ENCODE assay signal across 14 mouse cellular contexts in the genomic region with DNA sequence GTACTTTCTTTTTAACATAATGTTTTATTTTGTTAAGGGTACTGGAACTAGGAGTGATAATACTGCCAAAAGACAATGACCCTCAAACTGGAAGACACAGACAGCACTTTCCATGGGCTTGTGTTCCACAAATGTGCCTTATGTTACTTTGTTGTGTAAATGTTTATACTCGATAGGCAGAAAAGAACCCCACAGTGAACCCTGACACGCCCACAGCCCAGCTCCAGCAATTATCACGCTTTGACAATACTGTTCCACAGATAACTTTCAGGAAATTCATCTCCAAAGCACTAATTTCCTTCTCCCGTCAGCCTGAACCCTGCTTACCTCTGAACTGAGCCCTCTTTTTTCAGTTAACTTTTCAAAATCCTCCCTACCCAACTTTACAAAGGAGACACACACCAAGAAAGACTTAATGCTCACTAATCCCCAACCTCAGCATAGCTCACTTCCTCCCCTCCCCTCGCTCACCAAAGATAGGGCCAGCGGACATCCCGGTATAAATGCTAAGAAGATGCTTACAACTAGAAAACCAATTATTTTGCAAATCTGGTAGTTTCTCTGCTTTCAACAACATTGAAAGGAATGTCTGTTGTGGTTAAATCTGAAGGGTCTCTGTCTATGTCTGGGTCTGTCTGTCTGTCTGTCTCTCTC. TPM values are rescaled to one million over a fixed set of nuclear protein-coding genes. Genes with fewer than 3 reads are reported as not detected.
DNase-seq lines count a peak whose midpoint lies in the region; ATAC-seq lines count a peak whose summit lies in the region.
"Had no signal": no experiment of that assay in that cellular context is flagged by ENCODE, and none has a peak within 500 bp of the region (broad histone marks: within the 10 kb centered on the region; RNA-seq: fewer than 3 reads in every experiment).

No protein-coding gene starts in this region.

- 40% methylated on average over 7 of the region's 7 CpGs for WGBS in intestine, embryonic 16.5 days
- WGBS in intestine, embryonic 15.5 days, result 46% methylated on average over 7 of the region's 7 CpGs

- no peak overlapping the region for H3K9ac ChIP-seq in intestine, embryonic 16.5 days (ENCODE audit: low read depth, low read length)
- H3K9ac ChIP-seq in intestine, embryonic 15.5 days, result no peak overlapping the region
- H3K9ac ChIP-seq: lung, embryonic 15.5 days; midbrain, embryonic 13.5 days; neural tube, embryonic 12.5 days had no signal

- ATAC-seq in intestine, embryonic 16.5 days, result 0 out of 2 replicates have a peak, but pooled peaks have one; percentile 29
- no peak for ATAC-seq in intestine, embryonic 15.5 days
- ATAC-seq in megakaryocyte progenitor cell, adult 5-6 weeks (replicated peaks; ENCODE audit: poor library complexity), result peak; percentile 58; the same call in 1 of the 2 replicates
- ATAC-seq: CD4-positive, CD25-positive, alpha-beta regulatory T cell, adult 4 months; Patski had no signal

- H3K27me3 ChIP-seq in intestine, embryonic 16.5 days (replicated peaks; ENCODE audit: control insufficient read depth, insufficient read depth, low read length), result no peaks in the 10 kb centered on the region
- H3K27me3 ChIP-seq in intestine, embryonic 15.5 days (replicated peaks), result no peaks in the 10 kb centered on the region
- H3K27me3 ChIP-seq: lung, embryonic 15.5 days; midbrain, embryonic 13.5 days; neural tube, embryonic 12.5 days; Patski had no signal

- 0 out of 2 replicates have a peak overlapping the region, but pooled peaks have one; percentile 13 for H3K27ac ChIP-seq in intestine, embryonic 16.5 days (ENCODE audit: low read length)
- H3K27ac ChIP-seq in intestine, embryonic 15.5 days, result no peak overlapping the region
- H3K27ac ChIP-seq: lung, embryonic 15.5 days; midbrain, embryonic 13.5 days; neural tube, embryonic 12.5 days had no signal

- H3K36me3 ChIP-seq in intestine, embryonic 16.5 days (ENCODE audit: control insufficient read depth, insufficient read depth, low read length), result no peaks in the 10 kb centered on the region
- no peaks in the 10 kb centered on the region for H3K36me3 ChIP-seq in intestine, embryonic 15.5 days
- H3K36me3 ChIP-seq: lung, embryonic 15.5 days; midbrain, embryonic 13.5 days; neural tube, embryonic 12.5 days had no signal

- H3K4me2 ChIP-seq in intestine, embryonic 16.5 days (ENCODE audit: low read depth, low read length), result no peak overlapping the region
- H3K4me2 ChIP-seq in intestine, embryonic 15.5 days (replicated peaks), result no peak overlapping the region
- H3K4me2 ChIP-seq: lung, embryonic 15.5 days; midbrain, embryonic 13.5 days; neural tube, embryonic 12.5 days had no signal

- no peak overlapping the region for H3K4me3 ChIP-seq in intestine, embryonic 16.5 days (ENCODE audit: low read length)
- H3K4me3 ChIP-seq in intestine, embryonic 15.5 days (replicated peaks), result no peak overlapping the region
- H3K4me3 ChIP-seq: lung, embryonic 15.5 days; midbrain, embryonic 13.5 days; neural tube, embryonic 12.5 days had no signal

- DNase-seq in ES-CJ7 (ENCODE audit: low read depth, low spot score) (peak; percentile 38), R1 (ENCODE audit: low read depth, low spot score) (peak; percentile 65)
- no peak for DNase-seq in left cerebral cortex, postnatal 4 days
- no peak for DNase-seq in right cerebral cortex, postnatal 10 days (ENCODE audit: low spot score in 2 of 2)
- DNase-seq: cerebellum, adult 2 months; kidney, postnatal 10 days had no signal

- no peaks in the 10 kb centered on the region for H3K9me3 ChIP-seq in intestine, embryonic 16.5 days (ENCODE audit: control insufficient read depth, low read length)
- no peaks in the 10 kb centered on the region for H3K9me3 ChIP-seq in intestine, embryonic 15.5 days
- H3K9me3 ChIP-seq: lung, embryonic 15.5 days; midbrain, embryonic 13.5 days; neural tube, embryonic 12.5 days had no signal

- peaks cover 20% of the 10 kb centered on the region for H3K4me1 ChIP-seq in intestine, embryonic 16.5 days (ENCODE audit: control insufficient read depth, insufficient read depth, low read length)
- peaks cover 4% of the 10 kb centered on the region; the same call in 1 of the 2 replicates for H3K4me1 ChIP-seq in intestine, embryonic 15.5 days (replicated peaks)

- intact Hi-C loops in left cerebral cortex, postnatal 4 days (cut with DNase I), result no loop called here

RNA-seq across cellular contexts. Expression of gene Ppp2r5e, which starts 58.9 kb away (rescaled TPM):
- 6.3 and 7.4 TPM in 2 replicates for polyA plus RNA-seq in intestine, embryonic 16.5 days (2015; fragmentation: Nextera tagmentation; extraction: Ambion mirVana)
- 9.3 and 11.8 TPM in 2 replicates for polyA plus RNA-seq in intestine, embryonic 15.5 days (2015; fragmentation: Nextera tagmentation; extraction: Ambion mirVana)
- total RNA-seq in megakaryocyte progenitor cell, adult 5-6 weeks (2015), result 35.2 and 66.9 TPM in 2 replicates
- total RNA-seq in megakaryocyte progenitor cell, adult 5-6 weeks (2017), result 11.9 and 14.1 TPM in 2 replicates
- total RNA-seq in left cerebral cortex, postnatal 4 days (2021), result 10 to 100 TPM; 93.4 to 94.3 TPM

Comparison
In these comparisons a context has a peak if more than half of its experiments do, and no peak if none do; other contexts are left out.
1. DNase-seq: peak in ES-CJ7 (single experiment) and R1 (single experiment); none in left cerebral cortex, postnatal 4 days (single experiment) and right cerebral cortex, postnatal 10 days (0 of 2).